9 mouse cellular contexts compared by ENCODE assay signal in the genomic region with DNA sequence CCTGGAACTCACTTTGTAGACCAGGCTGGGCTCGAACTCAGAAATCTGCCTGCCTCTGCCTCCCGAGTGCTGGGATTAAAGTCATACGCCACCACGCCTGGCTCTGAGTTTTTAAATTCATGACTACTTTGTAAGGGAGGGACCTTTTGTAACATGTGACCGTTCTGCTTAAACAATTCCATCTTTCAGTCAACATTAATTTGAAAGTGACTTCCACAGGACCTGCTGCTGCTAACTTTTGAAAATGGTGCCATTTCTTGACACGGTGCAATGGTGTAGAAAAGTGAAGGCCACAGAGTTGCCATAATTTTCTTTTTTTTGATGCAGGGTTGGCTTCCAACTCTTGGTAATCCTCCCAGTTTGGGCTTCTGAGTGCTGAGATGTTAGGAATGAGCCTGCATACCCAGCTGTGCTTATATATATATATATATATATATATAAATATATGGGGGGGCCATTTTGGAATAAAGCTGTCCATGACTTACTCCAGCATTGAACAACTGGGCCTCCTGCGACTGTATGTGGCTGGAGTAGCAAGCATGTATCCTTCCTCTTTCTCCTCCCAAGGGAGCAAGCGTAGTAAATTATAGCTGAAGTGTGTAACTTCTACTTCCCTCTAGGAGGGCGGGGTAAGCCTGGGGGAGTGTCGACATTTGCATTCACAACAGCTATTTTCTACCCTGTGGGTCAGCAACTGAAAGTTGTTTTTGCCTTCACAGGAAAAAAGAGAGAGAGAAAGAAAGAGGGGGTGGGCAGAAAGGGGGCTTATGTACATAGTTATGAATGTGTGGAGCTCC. TPM values are rescaled to one million over a fixed set of nuclear protein-coding genes. Genes with fewer than 3 reads are reported as not detected.
DNase-seq lines count a peak whose midpoint lies in the region; ATAC-seq and TF ChIP-seq lines count a peak whose summit lies in the region.
"Had no signal": no experiment of that assay in that cellular context is flagged by ENCODE, and none has a peak within 500 bp of the region (broad histone marks: within the 10 kb centered on the region; RNA-seq: fewer than 3 reads in every experiment).

No protein-coding gene starts in this region.

- in situ Hi-C loops in CH12.LX (cut with MboI; ENCODE audit: low pct_ligation_motif_present, low pct_unique_long_range_greater_than_20kb, low sequenced_read_pairs) = loop anchor here (5.0 kb wide), 2 partner anchors 51 to 64 kb away; no protein-coding TSS in a partner anchor

- no peak overlapping the region for H3K4me3 ChIP-seq in kidney, embryonic 14.5 days (ENCODE audit: low read length)
- peak overlapping the region in 1 of 3 experiments; percentile 16 for H3K4me3 ChIP-seq in CH12.LX (replicated peaks in 1 of 3; ENCODE audit: low read depth in 2 of 3, low read length in 2 of 3, poor library complexity in 1 of 3)
- H3K4me3 ChIP-seq: erythroblast, embryonic 14.5 days had no signal

- H3K9me3 ChIP-seq in kidney, embryonic 14.5 days (ENCODE audit: control insufficient read depth, low read length) = no peaks in the 10 kb centered on the region
- H3K9me3 ChIP-seq in CH12.LX (replicated peaks; ENCODE audit: low read length) = no peaks in the 10 kb centered on the region

- dilution Hi-C loops in CH12.LX (cut with MboI; ENCODE audit: extremely low pct_ligation_motif_present, extremely low pct_unique_long_range_greater_than_20kb, low sequenced_read_pairs) = no loop called here

- H3K79me2 ChIP-seq in CH12.LX (replicated peaks; ENCODE audit: control insufficient read depth, extremely low read depth, insufficient read depth, poor library complexity, severe bottlenecking) = no peaks in the 10 kb centered on the region

- peak; percentile 2; the same call in 1 of the 2 replicates for TF ChIP-seq RAD21 in CH12.LX (IDR thresholded peaks at IDR 0.05; ENCODE audit: low read depth, low read length)

- TF ChIP-seq POLR2A in CH12.LX (IDR thresholded peaks at IDR 0.05; ENCODE audit: low read depth, low read length) = peak; percentile 65; the same call in 1 of the 2 replicates

- peak; percentile 80 for ATAC-seq in kidney, embryonic 14.5 days (ENCODE audit: low FRiP score, low TSS enrichment)
- peak; percentile 95 for ATAC-seq in granulocyte monocyte progenitor cell, adult 5-6 weeks (replicated peaks; ENCODE audit: poor library complexity, severe bottlenecking)
- peak; percentile 87 for ATAC-seq in megakaryocyte progenitor cell, adult 5-6 weeks (replicated peaks; ENCODE audit: poor library complexity)
- no peak for ATAC-seq in CD4-positive, CD25-positive, alpha-beta regulatory T cell, adult 4 months

- H3K27ac ChIP-seq in kidney, embryonic 14.5 days (ENCODE audit: low read depth, low read length) = no peak overlapping the region
- H3K27ac ChIP-seq in CH12.LX (ENCODE audit: insufficient read depth, low read depth) = peak overlapping the region; percentile 98

- no peak for DNase-seq in kidney, adult 18-20 months
- peak; percentile 99 for DNase-seq in CH12.LX (ENCODE audit: extremely low read depth)
- DNase-seq in ovary, adult 18-20 months (ENCODE audit: low spot score) = no peak
- no peak for DNase-seq in adrenal gland, postnatal 14 days

- TF ChIP-seq EP300 in CH12.LX (IDR thresholded peaks at IDR 0.05; ENCODE audit: low read length) = peak; percentile 76

- H3K27me3 ChIP-seq in kidney, embryonic 14.5 days (ENCODE audit: control insufficient read depth, insufficient read depth, low read length) = no peaks in the 10 kb centered on the region
- H3K27me3 ChIP-seq in CH12.LX (replicated peaks) = no peaks in the 10 kb centered on the region

- H3K4me2 ChIP-seq in kidney, embryonic 14.5 days (replicated peaks; ENCODE audit: low read depth, low read length) = no peak overlapping the region
- peak overlapping the region; percentile 83 for H3K4me2 ChIP-seq in CH12.LX (ENCODE audit: insufficient read depth, low read depth, poor library complexity, severe bottlenecking)

- no peak for TF ChIP-seq CTCF in CH12.LX (conservative IDR thresholded peaks at IDR 0.05 in 1 of 2, IDR thresholded peaks at IDR 0.05 in 1 of 2; ENCODE audit: low read depth in 2 of 2, low read length in 2 of 2)

- H3K4me1 ChIP-seq in kidney, embryonic 14.5 days (ENCODE audit: control insufficient read depth, insufficient read depth, low read length) = peaks cover 12% of the 10 kb centered on the region; the same call in 1 of the 2 replicates
- H3K4me1 ChIP-seq in CH12.LX (ENCODE audit: control insufficient read depth in 1 of 2, insufficient read depth in 2 of 2) = peaks cover 40 to 93% of the 10 kb centered on the region in 2 experiments

- no peaks in the 10 kb centered on the region for H3K36me3 ChIP-seq in kidney, embryonic 14.5 days (ENCODE audit: control insufficient read depth, insufficient read depth, low read length)
- no peaks in the 10 kb centered on the region for H3K36me3 ChIP-seq in CH12.LX (replicated peaks in 1 of 2; ENCODE audit: control insufficient read depth in 1 of 2, insufficient read depth in 1 of 2, low read length in 1 of 2)

- WGBS in kidney, embryonic 14.5 days = 72% methylated on average over 10 of the region's 10 CpGs

- H3K9ac ChIP-seq in kidney, embryonic 14.5 days (ENCODE audit: low read depth, low read length) = no peak overlapping the region
- H3K9ac ChIP-seq in CH12.LX (ENCODE audit: insufficient read depth, low read depth) = peak overlapping the region; percentile 90

TF ChIP-seq in CH12.LX, 34 proteins besides CTCF, POLR2A, EP300 and RAD21:
- peak; percentile 80 for TF ChIP-seq TCF12 (IDR thresholded peaks at IDR 0.05; ENCODE audit: low read depth, low read length)
- TF ChIP-seq MXI1 (IDR thresholded peaks at IDR 0.05; ENCODE audit: low read depth, low read length) = no peak
- peak; percentile 87 for TF ChIP-seq IRF4 (IDR thresholded peaks at IDR 0.05; ENCODE audit: low read depth, low read length)
- 0 out of 2 replicates have a peak, but pooled peaks have one; percentile 13 for TF ChIP-seq KAT2A (IDR thresholded peaks at IDR 0.05; ENCODE audit: insufficient replicate concordance, low read length)
- TF ChIP-seq USF1 (IDR thresholded peaks at IDR 0.05; ENCODE audit: low read depth, low read length) = no peak; the same call in 1 of the 2 replicates
- no peak; the same call in 1 of the 2 replicates for TF ChIP-seq POLR2AphosphoS2 (IDR thresholded peaks at IDR 0.05; ENCODE audit: low read depth, low read length)
- TF ChIP-seq GABPA (IDR thresholded peaks at IDR 0.05; ENCODE audit: insufficient replicate concordance, low read depth, low read length) = no peak
- TF ChIP-seq PAX5 (IDR thresholded peaks at IDR 0.05; ENCODE audit: low read length) = no peak
- TF ChIP-seq JUND (conservative IDR thresholded peaks at IDR 0.05; ENCODE audit: low read depth, low read length) = no peak; the same call in 1 of the 2 replicates
- TF ChIP-seq ZNF384 (IDR thresholded peaks at IDR 0.05; ENCODE audit: low read depth, low read length) = no peak; the same call in 1 of the 2 replicates
- no peak for TF ChIP-seq E2F4 (IDR thresholded peaks at IDR 0.05; ENCODE audit: insufficient replicate concordance, low read depth, low read length)
- TF ChIP-seq BHLHE40 (IDR thresholded peaks at IDR 0.05; ENCODE audit: low read depth, low read length) = peak; percentile 63
- TF ChIP-seq RCOR1 (conservative IDR thresholded peaks at IDR 0.05; ENCODE audit: low read depth, low read length) = no peak; the same call in 1 of the 2 replicates
- peak; percentile 59; the same call in 1 of the 2 replicates for TF ChIP-seq ELF1 (IDR thresholded peaks at IDR 0.05; ENCODE audit: low read depth, low read length)
- TF ChIP-seq TBP (conservative IDR thresholded peaks at IDR 0.05; ENCODE audit: low read depth, low read length) = peak; percentile 79; the same call in 1 of the 2 replicates
- TF ChIP-seq MAZ (IDR thresholded peaks at IDR 0.05; ENCODE audit: low read depth, low read length) = peak; percentile 91
- TF ChIP-seq CHD2 (IDR thresholded peaks at IDR 0.05; ENCODE audit: low read length) = no peak
- 0 out of 2 replicates have a peak, but pooled peaks have one; percentile 15 for TF ChIP-seq NELFE (IDR thresholded peaks at IDR 0.05; ENCODE audit: low read depth, low read length)
- no peak for TF ChIP-seq ZKSCAN1 (IDR thresholded peaks at IDR 0.05; ENCODE audit: borderline replicate concordance, low read depth, low read length)
- TF ChIP-seq UBTF (IDR thresholded peaks at IDR 0.05; ENCODE audit: low read depth, low read length) = no peak
- peak; percentile 58; the same call in 1 of the 2 replicates for TF ChIP-seq MAX (IDR thresholded peaks at IDR 0.05; ENCODE audit: low read length)
- peak; percentile 96 for TF ChIP-seq MEF2A (IDR thresholded peaks at IDR 0.05; ENCODE audit: borderline replicate concordance, low read depth, low read length)
- TF ChIP-seq ETS1 (conservative IDR thresholded peaks at IDR 0.05; ENCODE audit: low read depth, low read length) = peak; percentile 88
- TF ChIP-seq SIN3A (IDR thresholded peaks at IDR 0.05; ENCODE audit: low read length) = peak; percentile 69
- TF ChIP-seq USF2 (conservative IDR thresholded peaks at IDR 0.05; ENCODE audit: low read depth, low read length) = 0 out of 2 replicates have a peak, but pooled peaks have one; percentile 4
- TF ChIP-seq MYC (IDR thresholded peaks at IDR 0.05; ENCODE audit: low read depth, low read length) = no peak
- TF ChIP-seq HCFC1 (IDR thresholded peaks at IDR 0.05; ENCODE audit: low read depth, low read length) = peak; percentile 36; the same call in 1 of the 2 replicates

RNA-seq across cellular contexts. Expression of a gene that starts 56.9 kb away (rescaled TPM):
- polyA plus RNA-seq in kidney, embryonic 14.5 days (2014; fragmentation: Nextera tagmentation; extraction: Ambion mirVana) = 62.3 and 80.8 TPM in 2 replicates
- total RNA-seq in CH12.LX (2012; rRNA removed) (149 and 174 TPM in 2 replicates), CH12.LX (2014; rRNA removed) (65.1 and 71.8 TPM in 2 replicates)
- 133 and 137 TPM in 2 replicates for polyA plus RNA-seq in CH12.LX (2012; ENCODE audit: insufficient read length, low read depth)
- 12.5 and 20.4 TPM in 2 replicates for total RNA-seq in granulocyte monocyte progenitor cell, adult 5-6 weeks (2014; fragmentation: Nextera tagmentation)
- total RNA-seq in granulocyte monocyte progenitor cell, adult 5-6 weeks (2017) = 26.4 and 28.8 TPM in 2 replicates
- total RNA-seq in megakaryocyte progenitor cell, adult 5-6 weeks (2015) = 12.8 and 19.5 TPM in 2 replicates
- 32.5 and 34.0 TPM in 2 replicates for total RNA-seq in megakaryocyte progenitor cell, adult 5-6 weeks (2017)
- 28.6 and 30.3 TPM in 2 replicates for total RNA-seq in adrenal gland, postnatal 14 days (2021)
- 10 to 100 TPM; 33.0 to 55.6 TPM for polyA plus RNA-seq in CD4-positive, CD25-positive, alpha-beta regulatory T cell, adult 4 months (2017; shearing (Covaris generic))
